Mouse (Mus musculus) right cerebral cortex, postnatal 4 days (tissue): ENCODE results near the gene Galnt14.

ENCODE experiments used
- DNase-seq: peaks from one replicate; pipeline ENCODE4 v3.0.0-alpha.2; 2022

Gene Galnt14

GRCm38 (mm10) chr17:73663237-73663636, 47.0 kb downstream of the Galnt14 start:
- DNase-seq = no peak

- no peak for DNase-seq
These were observed 51.4 kb downstream of the Galnt14 start for GRCm38 (mm10) chr17:73658731-73659445.

GRCm38 (mm10) chr17:73656373-73656772, 53.9 kb downstream of the Galnt14 start:
- DNase-seq = no peak

- no peak for DNase-seq
These were observed 56.0 kb downstream of the Galnt14 start for GRCm38 (mm10) chr17:73654261-73654660.

- DNase-seq = no peak
These were observed 60.9 kb downstream of the Galnt14 start for GRCm38 (mm10) chr17:73649371-73649770.

- no peak for DNase-seq
These were observed 68.6 kb downstream of the Galnt14 start for GRCm38 (mm10) chr17:73641676-73642075.

GRCm38 (mm10) chr17:73640117-73640480, 70.2 kb downstream of the Galnt14 start:
- DNase-seq = no peak

- no peak for DNase-seq
These were observed 70.7 kb downstream of the Galnt14 start for GRCm38 (mm10) chr17:73639401-73640116.

GRCm38 (mm10) chr17:73636988-73637387, 73.3 kb downstream of the Galnt14 start:
- DNase-seq = no peak

- no peak for DNase-seq
These were observed 75.4 kb downstream of the Galnt14 start for GRCm38 (mm10) chr17:73634896-73635295.

GRCm38 (mm10) chr17:73633991-73634710, 76.1 kb downstream of the Galnt14 start:
- no peak for DNase-seq

GRCm38 (mm10) chr17:73628263-73628914, 81.9 kb downstream of the Galnt14 start:
- no peak for DNase-seq

GRCm38 (mm10) chr17:73626912-73627311, 83.3 kb downstream of the Galnt14 start:
- DNase-seq = no peak

GRCm38 (mm10) chr17:73620049-73620448, 90.2 kb downstream of the Galnt14 start:
- DNase-seq = no peak

- peak; percentile 32 for DNase-seq
These were observed 107.4 kb downstream of the Galnt14 start for GRCm38 (mm10) chr17:73602552-73603478.

- no peak for DNase-seq
These were observed 110.3 kb downstream of the Galnt14 start for GRCm38 (mm10) chr17:73599923-73600322.

- DNase-seq = no peak
These were observed 118.2 kb downstream of the Galnt14 start for GRCm38 (mm10) chr17:73592081-73592480.

- no peak for DNase-seq
These were observed 122.7 kb downstream of the Galnt14 start for GRCm38 (mm10) chr17:73587573-73587972.

GRCm38 (mm10) chr17:73574186-73574585, 136.1 kb downstream of the Galnt14 start:
- DNase-seq = no peak

GRCm38 (mm10) chr17:73572881-73573280, 137.4 kb downstream of the Galnt14 start:
- DNase-seq = no peak

GRCm38 (mm10) chr17:73572440-73572839, 137.8 kb downstream of the Galnt14 start:
- peak; percentile 57 for DNase-seq

- DNase-seq = no peak
These were observed 138.3 kb downstream of the Galnt14 start for GRCm38 (mm10) chr17:73571961-73572360.
